Mouse (Mus musculus): ENCODE measurements around the gene Olfr668.

DNA sequence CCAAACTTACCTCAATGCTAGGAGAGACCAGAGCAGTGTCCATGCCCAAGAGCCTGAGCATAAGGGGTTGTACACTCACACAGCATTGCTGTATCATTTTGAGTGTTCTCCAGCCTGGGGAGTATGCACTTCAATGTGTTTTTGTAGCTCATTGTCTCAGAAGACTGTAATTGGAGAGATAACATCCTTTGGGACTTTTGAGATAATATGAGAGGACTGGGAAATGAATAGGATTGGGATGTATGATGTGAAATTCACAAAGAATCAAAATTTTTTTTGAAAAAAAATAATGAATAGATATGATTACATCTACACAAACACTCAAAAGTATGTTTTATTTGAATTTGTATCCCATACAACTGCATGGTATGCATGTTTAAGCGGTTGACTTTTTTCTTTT, at the start of gene Olfr668:
- TF ChIP-seq CTCF (IDR thresholded peaks at IDR 0.05; ENCODE audit: extremely low read depth, insufficient read length, insufficient replicate concordance, low read depth, low read length) (no peak), POLR2A (IDR thresholded peaks at IDR 0.05; ENCODE audit: low read depth, low read length) (no peak)
